Mouse (Mus musculus): Measurements from ENCODE around the gene Ccdc88b. TPM values are rescaled to one million over a fixed set of nuclear protein-coding genes. Genes with fewer than 3 reads are reported as not detected.

The Ccdc88b gene
- polyA plus RNA-seq, 1 experiment: not detected

- 2% methylated on average over 44 of the region's 44 CpGs for WGBS
- Histone ChIP-seq H3K4me3 (ENCODE audit: insufficient read depth, low read depth, low read length) (peak within 1 kb of the TSS; percentile 56), H3K4me1 (ENCODE audit: control insufficient read depth, insufficient read depth, low read length) (peaks cover 18% of the 10 kb centered on the region), H3K27ac (ENCODE audit: insufficient read depth, low read depth, low read length) (peak within 1 kb of the TSS; percentile 52; the same call in 1 of the 2 replicates)
- no peak for TF ChIP-seq CTCF (IDR thresholded peaks at IDR 0.05; ENCODE audit: insufficient read depth, low read depth, low read length)
- peak; percentile 62 for TF ChIP-seq POLR2A (IDR thresholded peaks at IDR 0.05; ENCODE audit: insufficient read depth, low read depth, low read length)
Measured at GRCm38 (mm10) chr19:6840475-6841291, 17.3 kb downstream of the Ccdc88b start, which contains the start of gene Rps6ka4. TSS of gene Rps6ka4 (minus strand) at chr19:6840636.

- TF ChIP-seq POLR2A (IDR thresholded peaks at IDR 0.05; ENCODE audit: insufficient read depth, low read depth, low read length): no peak
- TF ChIP-seq CTCF (IDR thresholded peaks at IDR 0.05; ENCODE audit: insufficient read depth, low read depth, low read length): no peak
- Histone ChIP-seq H3K27ac (ENCODE audit: insufficient read depth, low read depth, low read length) (no peak overlapping the region), H3K4me3 (ENCODE audit: insufficient read depth, low read depth, low read length) (peak overlapping the region; percentile 56), H3K4me1 (ENCODE audit: control insufficient read depth, insufficient read depth, low read length) (peaks cover 18% of the 10 kb centered on the region)
- 2% methylated on average over 44 of the region's 46 CpGs for WGBS
Measured at GRCm38 (mm10) chr19:6839615-6840474, 18.2 kb downstream of the Ccdc88b start.

GRCm38 (mm10) chr19:6832363-6832762, 25.6 kb downstream of the Ccdc88b start:
- Histone ChIP-seq H3K4me3 (ENCODE audit: insufficient read depth, low read depth, low read length) (no peak overlapping the region), H3K27ac (ENCODE audit: insufficient read depth, low read depth, low read length) (no peak overlapping the region), H3K4me1 (ENCODE audit: control insufficient read depth, insufficient read depth, low read length) (peaks cover 11% of the 10 kb centered on the region)
- WGBS: 94% methylated on average over 8 of the region's 8 CpGs
- no peak for TF ChIP-seq CTCF (IDR thresholded peaks at IDR 0.05; ENCODE audit: insufficient read depth, low read depth, low read length)
- no peak for TF ChIP-seq POLR2A (IDR thresholded peaks at IDR 0.05; ENCODE audit: insufficient read depth, low read depth, low read length)

- WGBS: 77% methylated on average over 17 of the region's 17 CpGs
- Histone ChIP-seq H3K4me1 (ENCODE audit: control insufficient read depth, insufficient read depth, low read length) (peaks cover 11% of the 10 kb centered on the region), H3K27ac (ENCODE audit: insufficient read depth, low read depth, low read length) (no peak overlapping the region), H3K4me3 (ENCODE audit: insufficient read depth, low read depth, low read length) (no peak overlapping the region)
- no peak for TF ChIP-seq CTCF (IDR thresholded peaks at IDR 0.05; ENCODE audit: insufficient read depth, low read depth, low read length)
- TF ChIP-seq POLR2A (IDR thresholded peaks at IDR 0.05; ENCODE audit: insufficient read depth, low read depth, low read length): no peak
Measured at GRCm38 (mm10) chr19:6831331-6831730, 26.7 kb downstream of the Ccdc88b start.

GRCm38 (mm10) chr19:6830556-6831316, 27.3 kb downstream of the Ccdc88b start:
- Histone ChIP-seq H3K4me1 (ENCODE audit: control insufficient read depth, insufficient read depth, low read length) (peaks cover 11% of the 10 kb centered on the region), H3K4me3 (ENCODE audit: insufficient read depth, low read depth, low read length) (no peak overlapping the region), H3K27ac (ENCODE audit: insufficient read depth, low read depth, low read length) (no peak overlapping the region)
- TF ChIP-seq CTCF (IDR thresholded peaks at IDR 0.05; ENCODE audit: insufficient read depth, low read depth, low read length) (no peak), POLR2A (IDR thresholded peaks at IDR 0.05; ENCODE audit: insufficient read depth, low read depth, low read length) (no peak)
- WGBS: 70% methylated on average over 38 of the region's 38 CpGs

GRCm38 (mm10) chr19:6829870-6830555, 28.0 kb downstream of the Ccdc88b start:
- WGBS: 36% methylated on average over 46 of the region's 48 CpGs
- H3K4me3 ChIP-seq (ENCODE audit: insufficient read depth, low read depth, low read length): 0 out of 2 replicates have a peak overlapping the region, but pooled peaks have one; percentile 8
- TF ChIP-seq POLR2A (IDR thresholded peaks at IDR 0.05; ENCODE audit: insufficient read depth, low read depth, low read length): no peak
- no peak for TF ChIP-seq CTCF (IDR thresholded peaks at IDR 0.05; ENCODE audit: insufficient read depth, low read depth, low read length)
- H3K4me1 ChIP-seq (ENCODE audit: control insufficient read depth, insufficient read depth, low read length): peaks cover 11% of the 10 kb centered on the region
- H3K27ac ChIP-seq (ENCODE audit: insufficient read depth, low read depth, low read length): no peak overlapping the region

- H3K4me3 ChIP-seq (ENCODE audit: insufficient read depth, low read depth, low read length): no peak overlapping the region
Measured at GRCm38 (mm10) chr19:6829069-6829468, 28.9 kb downstream of the Ccdc88b start.

GRCm38 (mm10) chr19:6826601-6827000, 31.4 kb downstream of the Ccdc88b start:
- H3K4me1 ChIP-seq (ENCODE audit: control insufficient read depth, insufficient read depth, low read length): peaks cover 11% of the 10 kb centered on the region
- no peak for TF ChIP-seq POLR2A (IDR thresholded peaks at IDR 0.05; ENCODE audit: insufficient read depth, low read depth, low read length)
- no peak for TF ChIP-seq CTCF (IDR thresholded peaks at IDR 0.05; ENCODE audit: insufficient read depth, low read depth, low read length)
- H3K27ac ChIP-seq (ENCODE audit: insufficient read depth, low read depth, low read length): no peak overlapping the region
- WGBS: 77% methylated on average over 3 of the region's 3 CpGs
- H3K4me3 ChIP-seq (ENCODE audit: insufficient read depth, low read depth, low read length): no peak overlapping the region

More at GRCm38 (mm10) chr19:6829069-6829468, 28.9 kb downstream of the Ccdc88b start:
- H3K4me1 ChIP-seq (ENCODE audit: control insufficient read depth, insufficient read depth, low read length): peaks cover 11% of the 10 kb centered on the region
- WGBS: 39% methylated on average over 3 of the region's 3 CpGs
- H3K27ac ChIP-seq (ENCODE audit: insufficient read depth, low read depth, low read length): no peak overlapping the region
- TF ChIP-seq POLR2A (IDR thresholded peaks at IDR 0.05; ENCODE audit: insufficient read depth, low read depth, low read length): no peak
- no peak for TF ChIP-seq CTCF (IDR thresholded peaks at IDR 0.05; ENCODE audit: insufficient read depth, low read depth, low read length)

Measured in olfactory bulb, adult 2 months (tissue).